Mouse (Mus musculus): ENCODE data around the gene Khk. TPM values are rescaled to one million over a fixed set of nuclear protein-coding genes. Genes with fewer than 3 reads are reported as not detected.

Gene Khk
- total RNA-seq, 2 experiments from 2014 or later: 80.2 to 84.7 TPM

DNA sequence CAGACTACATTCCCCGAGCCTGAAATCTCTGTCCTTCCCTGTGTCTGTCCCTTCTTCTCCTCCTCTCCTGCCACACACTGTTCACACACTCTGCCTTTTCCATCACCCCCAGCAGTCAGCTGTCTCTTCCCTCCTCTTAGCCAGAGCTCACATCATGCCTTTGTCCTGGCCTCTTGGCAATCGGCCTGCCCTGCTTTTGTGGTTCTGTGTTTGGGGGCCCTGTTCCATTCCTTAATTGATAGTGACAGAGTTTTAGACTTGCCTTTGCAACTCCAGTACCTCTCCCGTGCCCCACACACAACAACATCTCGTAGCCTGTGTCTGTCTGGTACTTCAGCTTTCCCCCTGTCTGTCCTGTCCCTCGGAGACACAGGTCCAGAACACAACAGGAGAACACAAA, 9.1 kb upstream of the Khk start:
- ATAC-seq (replicated peaks; ENCODE audit: poor library complexity, severe bottlenecking): no peak

DNA sequence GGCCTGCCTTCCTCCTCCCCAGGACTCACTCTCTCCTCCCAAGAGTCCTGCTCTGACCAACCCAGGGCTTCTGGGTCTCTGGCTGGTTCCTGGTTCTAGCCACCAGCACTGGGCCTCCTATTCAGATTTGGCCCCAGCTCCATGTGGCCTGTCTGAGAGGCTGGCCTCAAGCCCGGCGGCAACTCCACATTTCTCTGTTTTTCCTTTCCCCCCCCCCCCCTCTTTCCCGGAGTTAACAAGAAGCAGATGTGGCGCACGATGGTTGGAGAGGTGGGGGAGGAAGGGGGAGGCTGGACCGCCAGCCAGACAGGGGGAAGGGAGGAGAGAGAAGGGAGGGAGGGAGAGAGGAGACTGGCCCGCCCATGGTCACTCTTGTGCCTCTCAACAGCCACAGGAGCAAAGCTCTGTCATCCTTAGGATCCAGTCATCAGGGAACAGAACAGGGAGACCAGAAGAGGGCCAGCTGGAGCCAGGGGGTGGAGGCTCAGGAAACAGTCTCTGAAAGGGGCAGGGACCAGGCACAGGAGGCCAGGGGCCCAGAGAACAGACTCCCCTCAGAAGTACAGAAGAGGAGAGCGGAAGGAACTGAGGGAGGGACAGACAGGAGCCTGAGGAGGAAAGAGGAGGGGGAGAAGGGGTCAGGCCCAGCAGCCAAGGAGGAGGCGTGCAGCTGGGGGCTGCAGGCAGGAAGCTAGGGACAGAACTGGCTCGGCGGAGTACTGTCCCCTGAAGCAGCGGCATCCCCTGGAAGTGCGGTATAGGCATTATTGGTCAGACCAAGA, 8.0 kb upstream of the Khk start, which contains the start of gene Emilin1:
Emilin1 (plus strand) TSS at position 343 of the 782 bp plus-strand sequence.
- ATAC-seq (replicated peaks; ENCODE audit: poor library complexity, severe bottlenecking): peak; percentile 56

DNA sequence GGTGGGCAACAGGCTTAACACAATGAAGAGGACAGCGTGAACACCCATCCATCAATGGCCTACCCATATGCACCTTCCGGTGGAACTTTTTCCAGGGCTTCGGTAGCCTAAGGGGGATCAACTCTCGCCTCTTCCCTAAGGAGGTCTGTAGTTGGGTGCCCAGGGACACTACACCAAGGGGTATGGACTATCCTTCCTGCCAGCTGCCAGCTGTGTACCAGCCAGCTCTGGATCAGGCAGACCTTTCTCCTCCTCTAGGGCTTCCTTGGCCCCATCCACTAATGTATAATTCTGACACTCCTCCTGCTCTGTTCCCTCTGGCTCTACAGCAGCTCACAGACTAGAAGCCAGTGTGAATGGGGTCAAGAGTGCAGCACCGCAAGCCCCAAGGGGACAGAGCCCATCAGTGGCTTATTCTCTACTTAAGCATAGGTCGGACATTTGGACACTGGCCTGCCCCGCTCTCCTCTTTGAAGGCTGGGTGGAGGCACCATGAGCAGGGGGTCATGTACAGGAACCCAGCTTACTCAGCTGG, 7.1 kb upstream of the Khk start:
- no peak for ATAC-seq (replicated peaks; ENCODE audit: poor library complexity, severe bottlenecking)

DNA sequence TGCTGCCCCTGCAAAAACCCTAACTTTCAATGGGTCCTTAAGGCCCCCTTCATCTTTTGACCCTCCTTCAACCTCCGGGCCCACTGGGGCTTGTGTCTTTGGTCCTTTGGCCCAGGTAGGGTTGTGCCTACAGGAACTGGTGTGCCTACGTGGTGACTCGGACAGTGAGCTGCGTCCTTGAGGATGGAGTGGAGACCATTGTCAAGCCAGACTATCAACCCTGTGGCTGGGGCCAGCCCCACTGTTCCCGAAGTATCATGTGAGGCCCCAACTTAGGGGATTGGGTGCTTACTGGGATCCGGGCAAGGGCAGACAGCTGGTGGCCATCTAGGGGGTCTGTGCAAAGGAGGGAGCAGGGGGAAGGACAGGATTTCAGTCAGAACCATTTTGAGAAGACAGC, 6.4 kb upstream of the Khk start:
- no peak for ATAC-seq (replicated peaks; ENCODE audit: poor library complexity, severe bottlenecking)

DNA sequence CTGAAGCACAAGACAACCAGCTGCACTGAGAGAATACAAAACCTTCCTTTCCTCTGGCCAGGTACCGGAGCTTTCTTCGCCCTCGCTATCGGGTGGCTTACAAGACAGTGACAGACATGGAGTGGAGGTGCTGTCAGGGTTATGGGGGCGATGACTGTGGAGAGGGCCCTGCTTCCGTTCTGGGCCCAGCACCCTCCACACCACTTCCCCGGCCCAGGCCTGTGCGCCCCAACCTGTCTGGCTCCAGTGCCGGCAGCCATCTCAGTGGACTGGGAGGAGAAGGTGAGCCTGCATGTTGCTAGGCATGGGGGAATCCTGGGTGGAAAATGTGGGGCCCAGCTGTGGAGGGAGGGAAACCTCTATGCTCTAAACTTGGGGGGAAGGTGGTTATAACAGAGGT, 5.8 kb upstream of the Khk start:
- ATAC-seq (replicated peaks; ENCODE audit: poor library complexity, severe bottlenecking): no peak

DNA sequence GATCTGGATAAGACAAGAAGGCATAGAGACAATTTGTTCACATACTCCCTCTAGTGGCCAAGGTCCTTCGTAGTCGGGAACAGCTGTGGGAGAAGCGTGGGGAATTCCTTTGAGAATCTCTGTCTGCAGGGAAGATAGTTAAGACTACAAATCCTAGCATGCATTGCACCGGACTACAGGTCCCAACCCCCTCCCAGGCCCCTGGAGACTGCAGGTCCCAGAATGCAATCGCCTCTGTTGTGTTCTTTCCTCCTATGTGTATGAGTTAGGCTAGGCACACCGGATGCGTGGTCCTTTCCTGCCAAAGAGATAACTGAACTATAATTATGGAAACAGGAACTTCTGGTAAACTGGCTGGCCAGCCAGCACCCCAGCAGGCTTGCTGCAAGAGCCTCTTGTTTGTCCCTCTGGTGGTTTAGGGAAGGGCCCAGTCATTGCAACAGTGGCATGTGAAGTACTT, 5.2 kb upstream of the Khk start:
- peak; percentile 74 for ATAC-seq (replicated peaks; ENCODE audit: poor library complexity, severe bottlenecking)

DNA sequence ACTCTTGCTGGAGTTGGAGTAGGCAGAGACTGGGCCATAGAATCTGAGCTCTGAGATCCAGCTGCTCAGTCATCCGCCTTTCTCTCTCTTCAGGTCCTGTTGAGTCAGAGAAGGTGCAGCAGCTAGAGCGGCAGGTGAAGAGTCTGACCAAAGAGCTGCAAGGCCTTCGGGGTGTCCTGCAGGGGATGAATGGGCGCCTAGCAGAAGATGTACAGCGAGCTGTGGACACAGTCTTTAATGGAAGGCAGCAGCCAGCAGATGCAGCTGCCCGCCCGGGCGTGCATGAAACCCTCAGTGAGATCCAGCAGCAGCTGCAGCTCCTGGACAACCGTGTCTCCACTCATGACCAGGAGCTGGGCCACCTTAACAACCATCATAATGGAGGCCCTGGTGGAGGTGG, 4.4 kb upstream of the Khk start:
- ATAC-seq (replicated peaks; ENCODE audit: poor library complexity, severe bottlenecking): no peak

DNA sequence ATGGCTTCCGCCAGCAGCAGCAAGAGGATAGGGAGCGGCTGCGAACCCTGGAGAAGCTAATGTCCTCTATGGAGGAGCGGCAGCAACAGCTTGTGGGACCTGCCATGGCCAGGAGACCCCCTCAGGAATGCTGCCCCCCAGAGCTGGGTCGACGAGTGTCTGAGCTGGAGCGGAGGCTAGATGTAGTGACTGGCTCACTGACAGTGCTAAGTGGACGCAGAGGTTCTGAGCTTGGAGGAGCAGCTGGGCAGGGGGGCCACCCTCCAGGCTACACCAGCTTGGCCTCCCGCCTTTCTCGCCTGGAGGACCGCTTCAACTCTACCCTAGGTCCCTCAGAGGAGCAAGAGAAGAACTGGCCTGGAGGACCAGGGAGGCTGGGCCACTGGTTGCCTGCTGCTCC, 3.9 kb upstream of the Khk start:
- ATAC-seq (replicated peaks; ENCODE audit: poor library complexity, severe bottlenecking): no peak

DNA sequence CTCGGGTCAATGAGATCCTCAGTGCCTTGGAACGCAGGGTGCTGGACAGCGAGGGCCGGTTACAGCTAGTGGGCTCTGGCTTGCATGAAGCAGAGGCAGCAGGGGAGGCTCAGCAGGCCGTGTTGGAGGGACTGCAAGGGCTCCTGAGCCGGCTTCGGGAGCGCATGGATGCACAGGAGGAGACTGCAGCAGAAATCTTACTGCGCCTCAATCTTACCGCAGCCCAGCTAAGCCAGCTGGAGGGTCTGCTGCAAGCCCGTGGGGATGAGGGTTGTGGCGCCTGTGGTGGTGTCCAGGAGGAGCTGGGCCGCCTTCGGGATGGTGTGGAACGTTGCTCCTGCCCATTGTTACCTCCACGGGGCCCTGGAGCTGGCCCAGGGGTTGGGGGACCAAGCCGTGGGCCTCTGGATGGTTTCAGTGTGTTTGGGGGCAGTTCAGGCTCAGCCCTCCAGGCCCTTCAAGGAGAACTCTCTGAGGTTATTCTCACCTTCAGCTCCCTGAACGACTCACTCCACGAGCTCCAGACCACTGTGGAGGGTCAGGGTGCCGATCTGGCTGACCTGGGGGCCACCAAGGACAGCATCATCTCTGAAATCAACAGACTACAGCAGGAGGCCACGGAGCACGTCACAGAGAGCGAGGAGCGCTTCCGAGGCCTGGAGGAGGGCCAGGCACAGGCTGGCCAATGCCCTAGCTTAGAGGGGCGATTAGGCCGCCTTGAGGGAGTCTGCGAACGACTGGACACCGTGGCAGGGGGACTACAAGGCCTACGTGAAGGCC, 3.1 kb upstream of the Khk start:
- no peak for ATAC-seq (replicated peaks; ENCODE audit: poor library complexity, severe bottlenecking)

DNA sequence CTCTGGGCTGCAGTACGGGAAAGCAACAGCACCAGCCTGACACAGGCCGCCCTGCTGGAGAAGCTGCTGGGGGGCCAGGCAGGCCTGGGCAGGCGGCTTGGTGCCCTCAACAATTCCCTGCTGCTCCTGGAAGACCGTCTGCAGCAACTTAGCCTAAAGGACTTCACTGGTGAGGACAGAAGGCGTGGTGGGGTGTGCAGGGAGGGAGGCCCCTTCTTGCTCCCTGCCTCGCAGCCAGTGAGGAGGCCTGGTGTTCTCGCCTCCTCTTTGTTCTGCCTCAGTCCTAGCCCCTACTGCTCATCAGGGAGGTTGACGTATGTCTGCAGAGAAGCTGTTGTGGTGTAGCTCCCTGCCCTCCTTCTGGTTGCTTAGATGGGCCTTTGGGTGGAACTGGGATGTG, 2.5 kb upstream of the Khk start:
- ATAC-seq (replicated peaks; ENCODE audit: poor library complexity, severe bottlenecking): no peak

DNA sequence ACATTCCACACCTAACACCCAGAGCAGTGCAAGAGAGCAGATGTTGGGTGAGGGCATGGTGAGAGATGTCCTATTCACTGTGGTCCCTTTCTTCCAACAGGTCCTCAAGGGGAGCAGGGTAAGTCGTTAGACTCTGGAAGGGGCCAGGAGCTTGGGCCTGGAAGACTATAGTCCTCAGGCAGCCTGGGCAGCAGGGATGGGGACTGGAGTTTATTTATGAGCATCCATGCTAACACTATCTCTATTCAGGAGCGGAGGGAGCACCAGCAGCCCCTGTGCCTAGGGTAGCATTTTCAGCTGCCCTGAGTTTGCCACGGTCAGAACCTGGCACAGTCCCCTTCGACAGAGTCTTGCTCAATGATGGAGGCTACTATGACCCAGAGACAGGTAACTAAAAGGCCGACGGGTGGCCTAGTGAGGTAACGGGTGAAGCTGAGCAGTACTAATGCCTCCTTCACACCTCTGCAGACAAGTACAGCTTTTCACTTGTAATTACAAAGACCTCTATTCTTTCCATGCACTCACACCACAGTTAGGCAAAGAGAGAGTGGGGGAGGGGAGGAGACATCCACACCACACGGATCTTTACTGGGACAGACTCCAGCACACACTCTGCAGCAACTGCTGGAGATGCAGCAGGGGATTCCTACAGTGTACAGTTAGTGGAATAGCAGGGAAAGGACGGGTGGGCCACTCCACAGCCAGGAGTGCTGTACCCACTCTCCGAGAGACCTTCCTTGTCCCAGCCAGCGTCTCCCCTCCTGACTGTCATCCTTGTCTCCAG, 1.2 kb upstream of the Khk start:
- no peak for ATAC-seq (replicated peaks; ENCODE audit: poor library complexity, severe bottlenecking)

DNA sequence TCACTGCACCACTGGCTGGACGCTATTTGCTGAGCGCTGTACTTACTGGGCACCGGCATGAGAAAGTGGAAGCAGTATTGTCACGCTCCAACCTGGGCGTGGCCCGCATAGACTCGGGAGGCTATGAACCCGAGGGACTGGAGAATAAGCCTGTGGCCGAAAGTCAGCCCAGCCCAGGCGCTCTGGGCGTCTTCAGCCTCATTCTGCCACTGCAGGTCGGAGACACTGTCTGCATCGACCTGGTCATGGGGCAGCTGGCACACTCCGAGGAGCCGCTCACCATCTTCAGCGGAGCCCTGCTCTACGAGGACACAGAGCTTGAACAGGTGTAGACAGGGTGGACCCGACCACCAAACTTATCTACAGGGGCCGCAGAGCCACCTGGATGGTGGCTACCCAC, 610 bp upstream of the Khk start:
- no peak for ATAC-seq (replicated peaks; ENCODE audit: poor library complexity, severe bottlenecking)

DNA sequence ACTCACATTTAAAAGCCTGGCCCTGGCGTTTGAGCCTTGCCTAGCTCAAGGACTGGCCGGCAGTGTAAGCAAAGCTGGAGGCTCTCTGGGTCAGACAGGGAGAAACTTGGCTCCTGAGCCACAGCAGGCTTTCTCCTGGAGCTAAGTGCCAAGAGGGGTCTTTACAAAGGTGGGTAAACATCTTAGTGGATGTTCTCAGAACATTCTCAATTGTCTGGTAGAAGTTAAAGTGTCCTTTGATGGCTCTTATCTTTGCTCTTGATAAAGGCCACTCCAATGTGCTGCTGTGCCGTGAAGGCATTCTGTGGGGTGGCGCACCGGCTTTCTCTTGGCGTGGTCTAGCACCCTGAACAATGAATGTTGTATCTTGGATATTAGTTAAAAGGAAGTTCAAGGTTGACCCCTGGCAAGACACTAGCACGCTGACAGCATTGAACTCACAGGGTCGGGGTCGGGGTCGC, 1.4 kb downstream of the Khk start:
- ATAC-seq (replicated peaks; ENCODE audit: poor library complexity, severe bottlenecking): no peak

DNA sequence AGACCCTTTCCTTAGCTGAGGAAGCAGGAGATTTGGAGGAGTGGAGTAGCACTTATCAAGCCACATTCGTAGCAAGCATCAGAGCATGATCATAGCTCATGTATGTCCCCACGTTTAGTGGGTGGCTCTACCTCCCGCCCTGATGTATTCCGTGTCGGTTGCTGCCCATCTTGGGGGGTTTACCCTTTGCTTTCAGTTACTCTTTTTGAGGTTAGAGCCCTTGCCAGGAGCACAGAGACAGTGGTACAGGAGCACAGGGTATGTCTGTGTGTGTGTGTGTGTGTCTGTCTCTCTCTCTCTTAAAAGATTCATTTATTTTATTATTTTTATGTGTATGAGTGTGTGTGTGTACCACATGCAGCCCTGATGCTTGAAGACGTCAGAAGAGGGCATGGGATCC, 1.9 kb downstream of the Khk start:
- ATAC-seq (replicated peaks; ENCODE audit: poor library complexity, severe bottlenecking): no peak

DNA sequence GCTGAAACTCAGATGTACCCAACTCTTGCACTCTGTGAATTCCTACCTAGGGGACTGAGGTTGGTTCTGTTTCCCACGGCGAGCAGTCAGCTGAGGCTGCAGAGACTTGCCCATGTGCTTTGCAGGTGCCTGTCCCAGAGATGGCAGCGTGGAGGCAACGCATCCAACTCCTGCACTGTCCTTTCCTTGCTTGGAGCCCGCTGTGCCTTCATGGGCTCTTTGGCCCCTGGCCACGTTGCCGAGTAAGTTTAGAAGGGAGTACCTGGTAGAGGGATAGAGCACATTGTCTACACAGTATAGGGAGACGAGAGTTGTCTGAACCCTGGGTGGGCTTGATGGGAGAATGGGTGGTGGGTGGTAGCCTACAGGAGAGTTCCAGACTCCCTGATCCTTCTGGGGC, 3.4 kb downstream of the Khk start:
- no peak for ATAC-seq (replicated peaks; ENCODE audit: poor library complexity, severe bottlenecking)

DNA sequence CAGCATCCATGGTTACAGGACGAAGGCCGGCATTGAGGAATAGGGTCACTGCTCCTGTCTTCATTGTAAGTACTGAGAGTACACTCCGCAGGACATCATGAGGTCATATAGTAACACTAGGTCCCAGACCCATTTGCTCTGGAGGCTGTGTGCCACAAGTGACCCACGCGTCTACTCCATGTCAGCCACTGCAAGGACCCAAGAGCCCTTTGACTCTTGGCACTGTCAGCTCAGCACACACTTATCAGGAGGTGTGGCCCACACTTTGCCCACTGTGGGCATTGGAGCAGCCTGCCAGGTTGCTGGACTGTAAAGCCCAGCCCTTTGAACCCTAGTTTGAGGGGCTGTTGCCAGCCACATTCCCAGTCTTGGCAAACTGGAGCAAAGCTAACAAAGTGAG, 4.0 kb downstream of the Khk start:
- no peak for ATAC-seq (replicated peaks; ENCODE audit: poor library complexity, severe bottlenecking)

DNA sequence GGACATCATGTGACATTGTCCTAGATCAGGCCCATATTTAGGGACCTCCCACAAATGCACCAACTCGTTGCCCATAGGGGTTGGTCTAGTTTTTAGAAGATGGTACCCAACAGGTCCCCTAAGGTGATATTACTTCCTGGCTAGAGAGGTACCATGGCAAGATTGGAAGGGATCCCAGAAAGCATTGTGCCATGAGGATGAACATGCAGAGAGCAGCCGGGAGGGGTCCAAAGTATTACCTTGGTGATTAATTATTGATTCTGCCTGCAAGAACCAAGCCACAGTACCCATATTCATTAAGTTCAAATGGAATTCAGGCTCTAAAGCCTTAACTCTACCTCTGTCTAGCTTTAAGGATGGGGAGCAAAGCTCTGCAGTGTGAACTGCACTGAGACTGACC, 4.8 kb downstream of the Khk start:
- ATAC-seq (replicated peaks; ENCODE audit: poor library complexity, severe bottlenecking): no peak

DNA sequence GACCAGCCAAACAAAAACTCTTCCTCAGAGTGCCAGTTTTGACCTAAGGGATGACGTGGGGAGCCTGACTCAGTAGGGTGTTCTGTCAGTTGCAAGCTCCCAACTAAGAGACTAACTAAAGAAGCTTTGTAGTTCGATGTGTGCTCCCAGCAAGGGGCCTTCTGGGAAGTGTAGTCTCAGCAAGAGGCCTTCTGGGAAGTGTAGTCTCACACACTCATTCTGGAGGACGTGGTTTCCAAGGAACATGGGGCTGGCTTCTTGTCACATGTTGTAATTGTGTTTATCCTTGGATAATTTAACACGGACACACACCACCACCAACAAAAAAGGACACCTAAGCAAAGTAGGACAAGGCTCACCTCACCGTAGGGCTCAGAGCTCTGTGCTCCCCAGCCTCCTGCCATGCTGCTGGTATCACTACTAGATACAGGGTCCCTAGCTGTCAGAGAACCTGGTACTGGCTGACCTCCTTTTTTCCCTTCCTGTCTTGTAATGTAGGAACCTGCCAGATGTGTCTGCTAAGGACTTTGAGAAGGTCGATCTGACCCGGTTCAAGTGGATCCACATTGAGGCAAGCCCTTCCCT, 6.8 kb downstream of the Khk start:
- no peak for ATAC-seq (replicated peaks; ENCODE audit: poor library complexity, severe bottlenecking)

DNA sequence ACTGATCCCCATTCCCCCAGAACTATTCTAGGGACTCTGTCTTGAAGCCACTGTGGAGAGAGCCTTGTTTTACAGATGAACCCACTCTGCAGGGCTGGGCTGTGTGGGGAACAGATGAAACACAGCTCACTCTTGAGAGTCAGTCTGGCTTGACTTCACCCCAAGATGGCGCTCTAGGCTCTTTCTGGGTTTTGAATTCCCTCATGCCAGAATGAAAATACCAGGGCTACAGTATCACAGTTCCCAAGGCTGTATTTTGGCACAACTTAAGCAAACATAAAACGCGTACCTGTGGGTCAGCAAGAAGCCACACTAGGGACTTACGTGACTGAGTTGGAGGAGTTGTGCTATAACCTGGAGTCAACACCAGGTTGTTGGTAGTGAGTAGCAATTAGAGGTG, 8.9 kb downstream of the Khk start:
- ATAC-seq (replicated peaks; ENCODE audit: poor library complexity, severe bottlenecking): peak; percentile 58; the same call in 1 of the 2 replicates

DNA sequence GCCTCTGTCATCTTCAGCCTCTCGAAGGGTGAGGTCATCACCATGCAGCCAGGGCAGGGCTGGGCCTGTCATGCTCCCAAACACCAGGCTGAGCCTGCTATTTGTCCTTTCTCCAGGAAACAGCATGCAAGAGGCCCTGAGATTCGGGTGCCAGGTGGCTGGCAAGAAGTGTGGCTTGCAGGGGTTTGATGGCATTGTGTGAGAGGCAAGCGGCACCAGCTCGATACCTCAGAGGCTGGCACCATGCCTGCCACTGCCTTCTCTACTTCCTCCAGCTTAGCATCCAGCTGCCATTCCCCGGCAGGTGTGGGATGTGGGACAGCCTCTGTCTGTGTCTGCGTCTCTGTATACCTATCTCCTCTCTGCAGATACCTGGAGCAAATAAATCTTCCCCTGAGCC, 9.6 kb downstream of the Khk start:
- no peak for ATAC-seq (replicated peaks; ENCODE audit: poor library complexity, severe bottlenecking)
